ENCODE assay signal across 20 mouse cellular contexts in genomic region chr1:132222166-132222565, GRCm38 (mm10). TPM values are rescaled to one million over a fixed set of nuclear protein-coding genes. Genes with fewer than 3 reads are reported as not detected.
DNase-seq lines count a peak whose midpoint lies in the region; ATAC-seq and TF ChIP-seq lines count a peak whose summit lies in the region.
"Had no signal": no experiment of that assay in that cellular context is flagged by ENCODE, and none has a peak within 500 bp of the region (broad histone marks: within the 10 kb centered on the region; RNA-seq: fewer than 3 reads in every experiment).

No protein-coding gene starts in this region.

- peak; percentile 67 for DNase-seq in brain, adult 2 months (ENCODE audit: low read depth, low spot score)
- DNase-seq in hindbrain, postnatal 0 days (ENCODE audit: low spot score): peak; percentile 40
- DNase-seq in neural tube, embryonic 11.5 days (ENCODE audit: low spot score): no peak
- DNase-seq in cerebellum, postnatal 10 days: no peak
- no peak for DNase-seq in frontal cortex, adult 2 months (ENCODE audit: extremely low spot score in 1 of 2, low spot score in 1 of 2)
- no peak for DNase-seq in lung, adult 18-20 months
- DNase-seq: gastrocnemius, adult 2 months; heart, adult 2 months; heart, postnatal 10 days; kidney, postnatal 10 days; left cerebral cortex, postnatal 4 days; liver, embryonic 13.5 days; thymus, postnatal 14 days had no signal

- H3K27ac ChIP-seq in forebrain, embryonic 15.5 days (replicated peaks): peak overlapping the region; percentile 64
- H3K27ac ChIP-seq in hindbrain, postnatal 0 days: no peak overlapping the region
- H3K27ac ChIP-seq in neural tube, embryonic 11.5 days (ENCODE audit: low read depth, low read length): no peak overlapping the region
- H3K27ac ChIP-seq: gastrocnemius, adult 2 months; heart, adult 2 months; liver, embryonic 13.5 days had no signal

- no peak for TF ChIP-seq CTCF in hindbrain, postnatal 0 days (IDR thresholded peaks at IDR 0.05; ENCODE audit: low read depth)

- ATAC-seq in forebrain, embryonic 15.5 days (replicated peaks): peak; percentile 92
- ATAC-seq in hindbrain, postnatal 0 days: 0 out of 2 replicates have a peak, but pooled peaks have one; percentile 27
- peak; percentile 55; the same call in 1 of the 2 replicates for ATAC-seq in neural tube, embryonic 11.5 days (ENCODE audit: insufficient read depth, low FRiP score, low TSS enrichment)
- ATAC-seq: intestine, embryonic 16.5 days; Patski had no signal

- no peaks in the 10 kb centered on the region for H3K36me3 ChIP-seq in forebrain, embryonic 15.5 days
- H3K36me3 ChIP-seq in hindbrain, postnatal 0 days (ENCODE audit: insufficient read depth, low read length): no peaks in the 10 kb centered on the region
- H3K36me3 ChIP-seq in neural tube, embryonic 11.5 days (ENCODE audit: control insufficient read depth, insufficient read depth, low read length): no peaks in the 10 kb centered on the region
- H3K36me3 ChIP-seq: liver, embryonic 13.5 days had no signal

- H3K4me1 ChIP-seq in forebrain, embryonic 15.5 days: peaks cover 24% of the 10 kb centered on the region
- peaks cover 3% of the 10 kb centered on the region; the same call in 1 of the 2 replicates for H3K4me1 ChIP-seq in hindbrain, postnatal 0 days (ENCODE audit: insufficient read depth, low read length)
- H3K4me1 ChIP-seq in neural tube, embryonic 11.5 days (ENCODE audit: control insufficient read depth, insufficient read depth, low read length): peaks cover 6% of the 10 kb centered on the region
- H3K4me1 ChIP-seq: liver, embryonic 13.5 days had no signal

- H3K4me2 ChIP-seq in forebrain, embryonic 15.5 days (replicated peaks): no peak overlapping the region
- H3K4me2 ChIP-seq in hindbrain, postnatal 0 days (ENCODE audit: low read depth, low read length): peak overlapping the region; percentile 35
- no peak overlapping the region for H3K4me2 ChIP-seq in neural tube, embryonic 11.5 days (ENCODE audit: low read depth)
- H3K4me2 ChIP-seq: liver, embryonic 13.5 days had no signal

- H3K27me3 ChIP-seq in forebrain, embryonic 15.5 days: no peaks in the 10 kb centered on the region
- H3K27me3 ChIP-seq in hindbrain, postnatal 0 days (ENCODE audit: insufficient read depth, low read length): no peaks in the 10 kb centered on the region
- H3K27me3 ChIP-seq in neural tube, embryonic 11.5 days (ENCODE audit: control insufficient read depth, insufficient read depth, low read length): no peaks in the 10 kb centered on the region
- H3K27me3 ChIP-seq: Patski had no signal

- 9% methylated on average over 6 of the region's 6 CpGs for WGBS in forebrain, embryonic 15.5 days
- 10% methylated on average over 6 of the region's 6 CpGs for WGBS in hindbrain, postnatal 0 days
- 38% methylated on average over 6 of the region's 6 CpGs for WGBS in neural tube, embryonic 11.5 days

- no peaks in the 10 kb centered on the region for H3K9me3 ChIP-seq in forebrain, embryonic 15.5 days
- no peaks in the 10 kb centered on the region for H3K9me3 ChIP-seq in hindbrain, postnatal 0 days (ENCODE audit: low read length)
- H3K9me3 ChIP-seq in neural tube, embryonic 11.5 days (ENCODE audit: control insufficient read depth, low read length): no peaks in the 10 kb centered on the region
- H3K9me3 ChIP-seq: liver, embryonic 13.5 days had no signal

- H3K4me3 ChIP-seq in forebrain, embryonic 15.5 days: no peak overlapping the region
- no peak overlapping the region for H3K4me3 ChIP-seq in hindbrain, postnatal 0 days (ENCODE audit: low read length)
- no peak overlapping the region for H3K4me3 ChIP-seq in neural tube, embryonic 11.5 days (ENCODE audit: low read depth, low read length)
- H3K4me3 ChIP-seq: gastrocnemius, adult 2 months; heart, adult 2 months; liver, embryonic 13.5 days had no signal

- no peak overlapping the region for H3K9ac ChIP-seq in forebrain, embryonic 15.5 days (replicated peaks)
- no peak overlapping the region for H3K9ac ChIP-seq in hindbrain, postnatal 0 days (replicated peaks; ENCODE audit: low read length)
- H3K9ac ChIP-seq in neural tube, embryonic 11.5 days (ENCODE audit: low read length): no peak overlapping the region
- H3K9ac ChIP-seq: liver, embryonic 13.5 days had no signal

RNA-seq across cellular contexts. Expression of gene Gm10188, which starts 7.4 kb away (rescaled TPM):
- 0.56 and 0.60 TPM in 2 replicates for polyA plus RNA-seq in forebrain, embryonic 15.5 days (2015; fragmentation: Nextera tagmentation; extraction: Ambion mirVana)
- total RNA-seq in hindbrain, postnatal 0 days (2014; rRNA removed): not detected in 2 replicates
- polyA plus RNA-seq in hindbrain, postnatal 0 days (2015; fragmentation: Nextera tagmentation; extraction: Ambion mirVana): 0.28 TPM in 1 of 2 replicates, not detected in the other
- polyA plus RNA-seq in neural tube, embryonic 11.5 days (2014; fragmentation: Nextera tagmentation; extraction: Ambion mirVana): not detected in 2 replicates
- not detected in 2 replicates for polyA plus RNA-seq in frontal cortex, adult 2 months (2012; rRNA removed)
- total RNA-seq: adrenal gland, adult 18-20 months; common myeloid progenitor, adult 5-6 weeks; gastrocnemius, adult 2 months; heart, adult 2 months; heart, postnatal 10 days; layer of hippocampus, postnatal 10 days; left cerebral cortex, postnatal 4 days had no signal
- polyA plus RNA-seq: heart, adult 2 months; intestine, embryonic 16.5 days; liver, embryonic 13.5 days; stomach, embryonic 16.5 days had no signal

RNA-seq across cellular contexts. Expression of gene AC124108.1, which starts 30.9 kb away (rescaled TPM):
- polyA plus RNA-seq in forebrain, embryonic 15.5 days (2015; fragmentation: Nextera tagmentation; extraction: Ambion mirVana): 2.5 and 2.8 TPM in 2 replicates
- 2.0 and 4.8 TPM in 2 replicates for total RNA-seq in hindbrain, postnatal 0 days (2014; rRNA removed)
- 0.50 and 0.70 TPM in 2 replicates for polyA plus RNA-seq in hindbrain, postnatal 0 days (2015; fragmentation: Nextera tagmentation; extraction: Ambion mirVana)
- polyA plus RNA-seq in neural tube, embryonic 11.5 days (2014; fragmentation: Nextera tagmentation; extraction: Ambion mirVana): 2.2 and 2.6 TPM in 2 replicates
- polyA plus RNA-seq in frontal cortex, adult 2 months (2012; rRNA removed): 6.4 and 6.8 TPM in 2 replicates
- total RNA-seq: adrenal gland, adult 18-20 months; common myeloid progenitor, adult 5-6 weeks; gastrocnemius, adult 2 months; heart, postnatal 10 days had no signal
- polyA plus RNA-seq: liver, embryonic 13.5 days had no signal

RNA-seq across cellular contexts. Expression of gene Lemd1, which starts 30.9 kb away (rescaled TPM):
- 13.9 and 16.2 TPM in 2 replicates for polyA plus RNA-seq in forebrain, embryonic 15.5 days (2015; fragmentation: Nextera tagmentation; extraction: Ambion mirVana)
- 10.9 and 16.6 TPM in 2 replicates for total RNA-seq in hindbrain, postnatal 0 days (2014; rRNA removed)
- 7.9 and 9.0 TPM in 2 replicates for polyA plus RNA-seq in hindbrain, postnatal 0 days (2015; fragmentation: Nextera tagmentation; extraction: Ambion mirVana)
- 5.6 and 6.8 TPM in 2 replicates for polyA plus RNA-seq in neural tube, embryonic 11.5 days (2014; fragmentation: Nextera tagmentation; extraction: Ambion mirVana)
- polyA plus RNA-seq in frontal cortex, adult 2 months (2012; rRNA removed): 9.6 and 10.7 TPM in 2 replicates
- total RNA-seq: common myeloid progenitor, adult 5-6 weeks; gastrocnemius, adult 2 months; heart, adult 2 months; heart, postnatal 10 days had no signal
- polyA plus RNA-seq: heart, adult 2 months; intestine, embryonic 16.5 days; liver, embryonic 13.5 days had no signal

Comparison
In these comparisons a context has a peak if more than half of its experiments do, and no peak if none do; other contexts are left out.
1. DNase-seq: peak in brain, adult 2 months (single experiment) and hindbrain, postnatal 0 days (single experiment); none in neural tube, embryonic 11.5 days (single experiment), cerebellum, postnatal 10 days (0 of 2), frontal cortex, adult 2 months (0 of 2) and lung, adult 18-20 months (0 of 2).
2. ATAC-seq: peak in every context shown above with its lines; median percentile 92 in forebrain, embryonic 15.5 days; 55 in neural tube, embryonic 11.5 days; 27 in hindbrain, postnatal 0 days.